Mouse (Mus musculus) right cerebral cortex, postnatal 25 days (tissue): Measurements from ENCODE around the gene Ddi2.
"Not testable (repeated sequence)": the region's sequence is repeated elsewhere in the genome, so short reads cannot be mapped to it uniquely, and the experiment has no call there.

Experiments used
- DNase-seq: peaks from one replicate; pipeline ENCODE4 v3.0.0; 2022

Gene Ddi2

DNA sequence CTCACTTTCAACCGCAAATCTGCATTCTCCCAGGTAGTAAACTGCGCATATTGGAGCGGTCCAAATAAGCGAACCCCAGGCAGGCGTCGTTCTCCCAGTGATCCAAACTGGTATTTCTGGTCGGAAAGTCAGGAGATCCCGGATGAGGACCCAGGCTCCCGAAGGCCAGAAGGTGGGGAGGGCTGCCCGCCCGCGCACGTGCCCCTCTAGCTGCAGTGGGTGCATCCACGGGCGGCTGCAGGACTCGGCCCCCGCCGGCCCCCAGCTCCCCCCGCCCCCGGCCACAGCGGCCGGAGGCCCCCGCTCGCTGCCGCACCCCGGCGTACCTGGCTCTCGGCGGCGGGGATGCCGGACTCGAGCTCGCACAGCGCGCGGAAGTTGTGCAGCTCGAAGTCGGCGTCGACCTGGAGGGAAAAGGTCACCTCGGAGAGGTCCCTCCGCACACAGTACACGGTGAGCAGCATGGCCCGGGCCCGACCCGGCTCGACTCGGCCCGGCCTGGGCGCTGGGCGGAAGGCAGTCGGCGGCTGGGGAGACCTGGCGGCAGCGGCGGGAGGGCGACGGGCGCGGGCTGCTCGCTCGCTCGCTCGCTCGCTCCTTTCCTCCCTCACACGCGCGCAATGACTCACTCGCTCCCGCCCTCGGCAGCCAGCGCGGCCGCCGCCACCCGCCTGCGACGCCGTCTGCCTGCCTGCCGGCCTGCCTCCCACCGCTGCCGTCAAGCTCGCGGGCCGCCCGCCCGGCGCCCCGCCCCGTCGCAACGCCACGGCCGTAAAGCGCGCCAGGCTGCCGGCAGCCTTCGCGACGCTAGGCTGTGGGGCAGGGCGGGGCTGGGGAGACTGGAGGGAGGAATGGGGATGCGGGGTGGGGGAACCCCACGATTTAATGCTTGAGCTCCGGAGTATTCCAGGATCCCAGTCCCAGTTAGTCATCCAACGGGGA, at the start of gene Ddi2:
Gene Ddi2 (minus strand): TSS at position 689 of the 942 bp plus-strand sequence.
- DNase-seq, result peak; percentile 94

DNA sequence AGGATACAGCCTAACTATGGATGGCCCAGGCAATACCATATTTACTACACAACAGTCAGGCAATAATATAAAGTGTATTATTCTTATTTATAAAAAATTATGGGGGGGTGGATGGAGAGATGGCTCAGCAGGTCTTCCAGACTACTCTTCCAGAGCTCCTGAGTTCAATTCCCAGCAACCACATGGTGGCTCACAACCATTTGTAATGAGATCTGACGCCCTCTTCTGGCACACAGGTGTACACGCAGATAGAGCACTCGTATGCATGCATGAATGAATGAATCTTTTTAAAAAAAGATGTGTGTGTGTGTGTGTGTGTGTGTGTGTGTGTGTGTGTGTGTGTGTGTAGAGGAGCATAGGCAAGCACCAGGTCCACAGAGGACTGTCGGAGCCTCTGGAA, 49.8 kb upstream of the Ddi2 start:
- not testable (repeated sequence) for DNase-seq

DNA sequence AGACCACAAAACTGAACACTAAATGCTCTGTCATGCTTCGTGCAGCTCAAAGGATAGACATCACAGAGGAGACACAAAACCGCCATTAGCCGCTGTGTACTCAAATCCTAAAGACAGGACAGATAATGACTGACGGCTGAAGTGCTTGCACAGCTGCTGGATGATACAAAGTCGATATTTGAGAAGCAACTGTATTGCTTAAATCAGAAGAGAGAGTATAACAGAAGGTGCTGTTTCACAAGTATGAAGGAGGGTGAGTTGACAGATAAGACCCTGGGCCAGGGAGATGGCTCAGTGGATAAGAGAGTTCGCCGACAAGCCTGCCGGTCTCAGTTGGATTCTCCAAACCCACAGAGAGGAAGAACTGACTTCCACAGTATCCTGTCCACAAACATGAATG, 48.6 kb upstream of the Ddi2 start:
- no peak for DNase-seq

DNA sequence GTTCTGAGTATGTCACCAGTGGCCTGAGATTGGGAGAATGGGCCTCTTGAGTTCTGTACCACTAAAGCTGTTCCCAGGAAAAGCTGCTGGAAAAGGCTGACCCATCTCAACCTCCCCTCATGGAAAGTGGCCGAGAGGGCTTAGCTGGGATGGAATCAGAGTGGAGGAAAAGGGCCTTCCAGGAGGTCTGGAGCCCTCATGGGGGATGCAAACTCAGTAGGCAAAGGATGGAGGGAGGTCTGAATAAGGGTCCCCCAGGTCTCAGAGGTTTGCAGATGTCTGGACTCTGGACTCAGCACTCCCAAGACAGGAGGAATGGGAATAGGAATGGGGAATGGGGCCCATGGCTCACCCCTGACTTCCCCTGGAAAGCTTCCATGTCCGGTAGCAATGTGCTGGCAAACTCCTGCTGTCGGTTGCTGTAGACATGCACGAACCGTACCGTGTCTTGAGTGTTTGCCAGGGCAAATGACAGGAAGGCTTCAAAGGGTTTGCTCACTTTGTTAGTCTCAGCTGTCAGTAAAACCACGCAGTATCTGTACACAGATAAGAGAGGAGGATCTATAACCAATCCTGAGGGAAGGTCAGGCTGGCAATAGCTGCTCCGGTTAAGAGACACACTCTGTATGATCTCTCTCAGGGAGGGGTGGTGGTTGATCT, 46.4 kb upstream of the Ddi2 start:
- no peak for DNase-seq

DNA sequence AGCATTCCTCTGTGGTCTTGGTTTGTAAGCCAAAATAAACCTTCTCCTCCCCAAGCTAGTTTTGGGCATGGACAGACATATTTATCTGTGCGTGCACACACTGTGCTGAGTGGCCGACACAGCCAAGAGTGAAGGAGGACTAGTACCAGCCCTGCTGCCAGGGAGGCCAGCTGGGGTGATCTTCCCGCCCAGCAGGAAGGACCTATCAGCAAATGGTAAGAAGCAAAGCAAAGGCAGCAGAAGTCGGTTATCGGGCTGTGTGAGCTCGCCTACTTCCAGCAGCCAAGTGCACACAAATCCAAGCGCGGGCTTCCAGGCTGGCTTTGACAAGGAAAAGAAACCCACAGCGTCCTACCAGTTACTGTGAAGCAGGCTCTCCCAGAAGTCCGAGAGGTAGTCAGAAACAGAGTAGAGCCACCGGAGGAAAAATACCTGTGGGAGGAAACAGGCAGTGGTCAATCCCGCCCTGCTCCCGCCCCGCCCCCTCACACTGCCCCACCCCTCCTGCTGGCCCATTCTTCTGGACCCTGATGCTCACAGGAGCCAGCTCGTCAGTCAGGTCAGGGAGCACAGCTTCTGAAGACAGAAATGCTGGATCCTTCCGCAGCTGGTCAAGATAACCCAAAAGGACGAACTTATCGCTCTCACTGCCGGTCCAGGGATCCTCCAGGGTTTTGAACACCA, 44.3 kb upstream of the Ddi2 start:
- DNase-seq, result no peak

DNA sequence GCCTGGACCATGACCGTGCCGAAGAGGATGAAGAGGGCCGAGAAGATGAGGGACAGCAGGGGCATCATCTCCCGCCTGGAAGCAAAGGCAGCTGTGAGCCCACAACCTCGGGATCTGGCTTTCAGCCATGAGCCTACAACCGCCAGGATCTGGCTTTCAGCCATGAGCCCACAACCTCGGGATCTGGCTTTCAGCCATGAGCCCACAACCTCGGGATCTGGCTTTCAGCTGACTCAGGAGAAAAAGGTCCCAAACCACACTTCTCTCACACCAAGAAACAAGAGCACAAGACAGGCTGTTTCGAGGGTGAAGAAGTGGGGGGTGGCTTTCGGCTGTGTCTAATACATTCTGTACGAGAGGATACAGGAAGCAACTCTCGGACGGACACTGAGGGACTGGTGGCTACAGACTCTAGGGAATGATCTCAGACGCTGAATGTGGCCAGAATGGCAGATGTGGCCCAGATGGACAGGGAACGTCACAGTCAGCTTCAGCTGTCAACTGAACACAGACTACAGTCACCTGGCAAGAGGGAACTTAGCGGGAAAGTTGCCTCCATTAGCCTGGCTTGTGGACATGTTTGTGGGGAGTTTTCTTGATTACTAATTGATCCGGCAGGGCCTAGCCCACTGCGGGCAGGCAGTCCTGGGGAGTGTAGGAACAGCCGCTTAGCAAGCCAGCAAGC, 43.6 kb upstream of the Ddi2 start:
- no peak for DNase-seq

DNA sequence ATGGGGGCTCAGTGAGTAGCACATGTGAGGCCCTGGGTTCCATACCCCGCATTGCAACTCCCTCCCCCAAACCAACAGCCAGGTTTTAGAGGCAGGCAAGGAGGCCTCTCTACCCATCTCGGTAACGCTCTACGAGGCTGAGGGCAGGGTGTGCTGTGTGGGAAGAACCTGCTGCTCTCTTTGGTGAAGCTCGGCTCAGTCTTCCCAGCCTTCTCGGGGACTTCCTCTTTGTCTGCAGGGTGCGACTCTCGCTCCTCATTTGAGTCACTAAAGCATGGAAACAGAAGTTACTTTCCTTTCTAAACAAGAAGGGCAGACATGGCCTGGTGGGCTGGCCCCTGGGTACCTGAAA, 43.1 kb upstream of the Ddi2 start:
- no peak for DNase-seq

DNA sequence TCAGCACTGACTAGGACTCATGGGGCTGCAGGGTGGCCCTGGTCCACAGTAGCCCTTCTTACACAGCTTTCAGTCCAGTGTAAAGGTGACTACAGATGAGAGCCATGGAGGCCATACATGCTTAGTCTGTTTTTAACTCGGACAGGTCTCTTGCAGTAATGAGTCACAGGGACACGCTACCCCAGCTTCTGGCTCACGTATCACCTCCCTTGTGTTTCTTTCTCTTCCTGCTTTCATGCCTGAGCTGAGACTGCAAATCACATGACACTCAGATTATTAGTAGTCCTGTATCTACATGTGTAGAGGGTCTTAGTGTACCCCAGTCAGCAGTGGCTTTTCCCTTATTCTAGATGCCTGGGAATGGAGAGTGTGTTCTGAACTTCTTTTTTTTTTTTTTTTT, 41.8 kb upstream of the Ddi2 start:
- DNase-seq, result no peak

DNA sequence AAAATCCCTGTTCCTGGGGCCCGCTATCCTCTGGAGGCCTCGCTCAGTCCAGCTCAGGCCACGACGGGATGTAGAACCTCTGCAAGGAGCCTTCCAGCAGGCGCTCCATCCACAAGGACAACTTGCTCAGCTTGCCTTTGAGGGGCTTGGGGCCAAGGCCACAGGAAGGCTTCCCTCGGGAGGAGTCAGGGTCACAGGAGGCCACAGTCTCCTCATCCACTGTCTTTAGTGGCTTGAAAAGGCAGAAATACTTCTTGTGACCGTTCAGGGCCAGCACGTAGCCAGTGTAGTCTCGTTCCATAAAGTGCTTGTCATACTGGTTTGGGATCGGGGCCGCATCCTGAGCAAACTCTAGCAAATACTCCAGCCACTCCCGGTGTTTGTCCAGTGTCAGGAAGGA, 40.3 kb upstream of the Ddi2 start:
- DNase-seq, result no peak

DNA sequence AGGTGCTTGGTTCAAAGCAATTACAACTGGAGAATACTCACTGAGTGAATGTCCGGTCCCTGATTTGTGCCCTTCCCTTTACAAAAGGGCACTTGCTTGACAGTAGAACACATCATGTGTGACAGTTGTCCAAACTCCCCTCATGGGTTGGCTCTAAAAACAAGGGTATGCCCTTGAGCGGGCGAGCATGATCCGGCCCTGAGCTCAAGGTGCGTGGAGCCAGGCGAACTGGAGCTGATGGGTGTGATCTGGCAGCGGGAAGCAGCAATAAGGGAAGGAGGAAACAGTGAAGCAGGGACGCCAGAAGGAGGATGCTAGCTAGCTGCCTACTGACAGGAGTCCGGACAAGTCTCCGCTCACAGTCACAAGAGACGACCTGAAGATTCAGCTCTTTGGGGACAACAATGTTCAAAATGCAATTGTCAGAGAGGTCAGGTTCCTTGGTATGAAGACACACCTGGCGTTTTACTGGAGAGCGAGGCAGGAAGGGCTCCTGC, 38.9 kb upstream of the Ddi2 start:
- no peak for DNase-seq

DNA sequence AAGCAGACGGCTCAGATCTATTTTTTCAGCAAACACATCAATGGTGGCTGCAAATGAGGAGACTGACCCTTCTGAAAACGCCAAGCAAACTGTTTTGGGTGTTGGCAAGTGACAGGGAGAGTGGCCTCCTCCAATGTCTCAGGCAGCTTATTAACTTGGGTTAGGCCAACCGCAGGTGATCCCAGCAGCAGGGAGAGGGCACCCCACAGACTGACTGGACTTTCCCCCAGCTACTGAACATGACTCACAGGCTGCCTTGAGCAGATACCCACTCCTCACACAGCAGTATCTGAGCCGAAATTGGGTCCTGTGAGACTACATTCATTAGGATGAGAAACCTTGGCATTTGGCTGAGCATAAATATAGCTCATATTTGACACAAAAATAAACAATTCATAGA, 37.7 kb upstream of the Ddi2 start:
- DNase-seq, result no peak

DNA sequence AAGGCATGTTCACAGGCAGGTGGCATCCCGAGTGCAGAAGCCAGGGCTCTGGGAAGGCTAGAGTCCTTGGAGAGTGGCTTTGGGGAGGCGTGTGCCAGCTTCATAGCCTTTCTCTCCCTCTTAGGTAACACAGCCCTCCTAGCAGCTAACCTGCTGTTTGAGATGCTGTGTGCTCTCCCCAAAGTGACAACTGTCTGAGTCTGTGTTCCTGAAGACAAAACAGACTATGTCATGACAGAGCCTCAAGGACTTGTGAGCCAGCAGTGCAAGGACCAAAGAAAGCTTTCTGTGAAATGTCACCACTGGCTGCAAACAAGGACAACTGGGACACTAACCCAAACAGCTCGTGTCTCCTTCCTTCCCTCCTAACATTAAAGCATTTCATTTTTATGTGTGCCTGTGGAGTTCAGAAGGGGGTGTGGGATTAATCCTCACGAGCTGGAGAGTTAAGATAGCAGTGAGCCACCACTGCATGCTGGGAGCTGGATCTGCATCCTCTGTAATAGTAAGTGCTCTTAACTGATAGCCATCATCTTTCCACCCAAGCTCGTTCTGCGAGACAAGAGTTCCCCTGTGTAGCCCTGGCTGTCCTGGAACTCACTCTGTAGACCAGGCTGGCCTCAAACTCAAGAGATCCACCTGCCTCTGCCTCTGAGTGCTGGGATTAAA, 35.8 kb upstream of the Ddi2 start:
- DNase-seq, result no peak

DNA sequence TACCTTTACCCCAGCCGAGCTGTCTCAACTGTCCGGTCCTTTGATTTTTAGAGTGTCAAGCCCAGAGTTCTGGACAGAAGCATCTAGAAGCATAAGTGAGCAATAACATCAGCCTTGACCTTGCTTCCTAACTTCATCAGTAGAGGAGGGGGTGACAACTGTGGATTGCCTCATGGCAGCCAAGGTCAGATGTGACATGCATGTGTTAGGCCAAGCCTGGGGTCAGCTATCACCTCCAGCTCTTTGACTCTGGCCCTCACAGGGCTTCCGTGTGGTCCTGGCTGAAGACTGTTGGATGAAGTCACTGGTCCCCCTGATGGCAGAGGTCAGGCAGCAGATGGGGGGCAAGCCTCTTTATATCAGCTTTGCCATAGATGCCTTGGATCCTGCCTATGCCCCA, 33.9 kb upstream of the Ddi2 start:
- no peak for DNase-seq

DNA sequence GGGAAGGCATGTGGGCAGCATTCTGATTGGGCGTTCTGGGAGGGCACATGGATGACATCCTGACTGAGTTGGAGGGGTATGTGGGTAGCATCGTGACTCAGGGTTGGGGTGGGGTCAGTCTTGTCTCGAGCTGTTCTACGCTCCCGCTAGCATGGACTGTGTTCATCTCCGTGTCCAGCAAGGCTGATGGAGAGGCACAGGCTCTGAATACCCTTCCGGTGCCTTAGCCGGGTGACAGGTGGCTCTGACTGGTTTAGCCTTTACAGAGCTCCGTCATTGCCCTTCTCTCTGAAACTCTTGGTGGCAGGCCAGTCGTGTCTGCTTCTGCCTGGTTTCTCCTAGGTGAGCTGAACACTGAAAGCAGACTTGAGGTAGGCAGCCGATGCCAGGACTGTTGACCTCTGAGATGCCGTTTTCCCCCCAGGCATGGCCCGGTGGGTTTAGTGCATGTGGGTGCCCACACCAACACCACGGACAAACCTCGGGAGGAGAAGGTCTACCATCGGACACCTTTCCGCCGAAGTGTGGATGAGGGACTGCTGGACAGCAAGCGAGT, 32.2 kb upstream of the Ddi2 start:
- no peak for DNase-seq

DNA sequence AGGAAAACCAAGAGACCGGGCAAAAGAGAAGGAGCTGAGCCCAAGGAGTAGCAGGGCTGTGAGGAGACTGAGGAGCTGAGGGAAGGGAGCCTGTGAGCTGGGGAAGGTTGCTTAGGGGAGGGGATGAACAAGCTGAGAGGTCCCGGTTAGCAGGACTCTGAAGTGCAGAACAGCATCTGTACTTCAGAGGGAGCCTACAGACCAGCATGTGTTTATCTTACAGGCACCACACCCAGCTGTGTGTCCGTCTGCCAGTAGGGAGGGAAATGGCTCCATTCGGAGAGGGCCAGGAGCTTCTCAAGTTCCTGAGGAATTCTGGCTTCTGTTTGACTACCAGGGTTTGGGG, 28.8 kb upstream of the Ddi2 start:
- DNase-seq, result no peak

DNA sequence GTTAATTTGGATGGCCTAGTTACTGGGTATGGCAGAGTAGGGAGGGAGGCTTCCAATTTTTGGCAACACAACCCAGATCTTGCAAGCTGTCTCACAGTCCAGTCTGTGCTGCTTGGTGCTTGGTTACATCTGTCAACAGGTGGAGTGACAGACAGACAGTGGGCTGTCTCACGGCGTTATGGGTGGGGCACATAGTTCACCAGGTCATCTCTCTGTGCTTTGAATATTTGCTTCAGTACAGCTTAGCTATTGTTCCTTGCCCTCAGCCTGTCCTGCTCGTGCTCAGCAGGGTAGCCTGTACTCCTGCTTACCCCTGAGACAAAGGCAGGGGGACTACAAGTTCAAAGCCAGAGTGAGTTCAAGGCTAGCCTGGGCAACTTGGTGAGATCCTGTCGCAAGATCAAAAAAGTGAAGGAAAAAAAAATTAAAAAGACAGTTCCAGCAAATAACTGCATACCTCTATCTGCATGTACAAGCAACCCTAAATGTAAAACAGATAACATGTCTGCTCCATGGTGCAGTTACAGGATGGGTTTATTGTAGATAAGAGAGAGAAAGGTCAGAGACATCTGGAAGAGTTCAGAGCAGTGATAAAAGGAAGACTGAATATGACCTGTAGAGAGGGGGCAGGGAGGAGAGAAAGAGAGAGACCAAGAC, 28.3 kb upstream of the Ddi2 start:
- DNase-seq, result no peak

DNA sequence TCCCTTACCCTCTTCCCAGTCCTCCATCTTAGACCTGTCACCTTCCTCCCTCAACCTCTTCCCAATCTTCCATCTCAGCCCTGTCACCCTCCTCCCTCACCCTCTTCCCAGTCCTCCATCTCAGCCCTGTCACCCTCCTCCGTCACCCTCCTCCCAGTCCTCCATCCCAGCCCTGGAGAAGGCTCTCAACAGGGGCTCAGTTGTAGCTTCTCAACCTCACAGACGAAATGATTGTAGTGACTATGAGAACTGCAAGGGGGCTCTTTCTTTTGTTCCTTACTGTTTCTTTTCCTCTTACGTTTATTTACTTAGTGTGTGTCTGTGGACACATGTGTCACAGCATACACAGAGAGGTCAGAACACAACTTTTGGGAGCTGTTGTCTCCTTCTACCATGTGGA, 27.6 kb upstream of the Ddi2 start:
- no peak for DNase-seq

DNA sequence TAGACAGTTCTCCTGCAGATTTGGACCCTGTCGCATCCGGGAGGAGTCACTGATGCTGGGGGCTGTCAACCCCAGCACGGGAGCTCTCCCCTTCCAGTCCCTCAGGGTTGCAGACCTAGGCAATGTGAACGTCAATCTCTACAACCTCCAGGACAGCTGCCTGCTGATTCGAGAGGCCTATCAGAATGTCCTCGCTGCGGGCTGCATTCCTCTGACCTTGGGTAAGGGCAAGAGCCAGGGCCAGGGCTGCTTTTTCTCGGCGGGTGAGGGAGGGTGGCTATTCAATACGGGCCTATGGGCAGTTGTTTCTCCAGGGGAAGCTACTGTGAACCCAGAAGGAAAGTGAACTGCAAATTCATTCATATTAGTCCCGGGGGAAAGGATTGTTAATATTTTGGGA, 26.3 kb upstream of the Ddi2 start:
- no peak for DNase-seq

DNA sequence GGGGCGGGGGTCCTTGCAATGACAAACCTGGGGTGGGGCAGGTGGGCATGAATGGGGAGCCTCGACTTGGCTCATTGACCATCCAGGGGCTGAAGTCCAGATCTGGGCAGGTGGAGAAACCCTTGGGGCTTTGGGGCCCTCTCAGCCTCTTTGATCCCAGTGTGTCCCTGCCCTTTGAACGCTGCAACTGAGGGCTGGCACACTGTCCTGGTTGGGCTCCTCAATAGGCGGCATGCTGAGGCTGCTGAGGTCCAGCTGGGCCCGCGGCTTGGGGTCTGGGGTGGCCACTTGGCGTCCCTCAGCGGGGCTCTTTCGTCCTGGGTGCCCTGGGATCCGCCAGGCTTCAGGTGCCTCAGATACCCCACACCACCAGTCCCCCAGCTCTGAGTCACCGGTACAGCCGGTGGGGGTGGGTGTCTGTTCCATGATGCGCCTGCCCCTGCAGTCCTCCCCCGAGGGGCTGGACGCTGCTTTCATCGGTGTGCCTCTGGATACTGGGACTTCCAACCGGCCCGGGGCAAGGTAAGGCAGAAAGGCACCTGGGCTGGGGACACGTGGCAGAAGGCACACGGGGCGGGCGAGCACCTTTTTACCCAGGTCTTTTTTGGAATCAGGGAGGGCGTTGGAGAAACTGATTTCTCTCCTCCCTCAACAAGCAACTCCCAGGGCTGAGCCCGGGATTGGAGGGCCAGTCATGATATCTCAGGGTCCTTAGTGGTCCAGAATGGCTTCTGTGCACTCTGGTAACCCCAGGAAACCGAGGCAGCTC, 23.5 kb upstream of the Ddi2 start, which contains the start of gene Agmat:
Gene Agmat (plus strand): TSS at position 95 of the 769 bp plus-strand sequence.
- no peak for DNase-seq

DNA sequence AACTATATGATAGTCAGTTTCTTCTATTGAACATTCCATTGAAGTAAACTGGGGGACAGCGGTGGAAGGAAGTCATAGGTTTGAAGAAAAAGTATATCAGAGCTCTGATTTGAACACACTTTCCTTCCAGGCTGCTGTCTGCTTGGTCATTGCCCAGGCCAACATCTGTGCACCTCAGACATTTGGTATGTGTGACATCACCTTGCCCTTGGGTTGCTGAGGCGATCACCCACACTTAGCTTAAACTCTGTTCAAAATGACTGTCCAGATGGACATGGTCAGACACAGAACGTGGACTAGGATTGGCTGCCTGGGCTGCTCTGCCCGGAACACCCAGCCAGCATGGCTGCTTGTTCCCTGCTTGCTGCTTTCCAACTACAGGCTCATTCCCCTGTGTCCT, 19.2 kb upstream of the Ddi2 start:
- no peak for DNase-seq

DNA sequence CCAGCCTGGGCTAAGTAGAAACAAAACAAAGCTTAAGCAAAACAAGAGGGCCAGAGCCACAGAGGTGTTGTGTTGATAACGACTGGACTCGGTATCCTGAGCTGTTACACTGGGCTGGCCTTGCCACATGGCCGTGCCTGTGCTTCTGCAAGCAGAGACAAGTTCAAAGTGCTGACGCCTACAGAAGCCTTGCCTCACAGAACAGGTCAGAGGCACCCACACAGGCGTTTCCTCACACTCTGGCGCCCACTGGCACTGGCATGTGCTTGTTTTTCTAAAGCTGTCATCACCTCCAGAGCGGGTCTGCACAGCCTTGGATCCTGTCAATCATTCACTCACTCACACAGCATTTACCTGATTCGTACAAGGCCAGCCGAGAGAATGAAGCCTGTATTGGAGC, 18.6 kb upstream of the Ddi2 start:
- DNase-seq, result no peak
